Mouse (Mus musculus): ENCODE results near the gene Gnb4.

- TF ChIP-seq CTCF (IDR thresholded peaks at IDR 0.05; ENCODE audit: borderline replicate concordance, insufficient read depth, low read length) (no peak), POLR2A (IDR thresholded peaks at IDR 0.05; ENCODE audit: low read depth, low read length) (no peak)
These were observed 35.6 kb downstream of the Gnb4 start for GRCm38 (mm10) chr3:32580738-32581137.

Measured in embryonic fibroblast, embryonic 13.5 days (primary cell).